Mouse (Mus musculus) megakaryocyte-erythroid progenitor cell, adult 5-6 weeks (primary cell): ENCODE results near the gene Awat2. TPM values are rescaled to one million over a fixed set of nuclear protein-coding genes. Genes with fewer than 3 reads are reported as not detected.

Experiments
- total RNA-seq, 2 experiments: library from RNA; stranded (forward) in 1 of 2; stranded (reverse) in 1 of 2; fragments of 200-1000, 215-1000 nt in 1 of 2; fragments of >200 nt in 1 of 2; fragmentation: Nextera tagmentation in 1 of 2; gene quantifications; 2 replicates each; pipeline ENCODE4 v1.2.3; 2014 to 2017

Awat2 gene
- total RNA-seq, 2 experiments from 2014 or later: 0.75 to 2.3 TPM

Other genes starting within 250 kb of the Awat2 start
- not detected in 2 replicates for gene Otud6a, start 13.7 kb downstream of the Awat2 start, total RNA-seq (2014; fragmentation: Nextera tagmentation)
- not detected in 2 replicates for gene Otud6a, start 13.7 kb downstream of the Awat2 start, total RNA-seq (2017)
- gene Igbp1, start 51.6 kb upstream of the Awat2 start, total RNA-seq (2014; fragmentation: Nextera tagmentation): 64.3 and 66.7 TPM in 2 replicates
- gene Igbp1, start 51.6 kb upstream of the Awat2 start, total RNA-seq (2017): 101 and 106 TPM in 2 replicates
- not detected in 2 replicates for gene Dgat2l6, start 82.1 kb upstream of the Awat2 start, total RNA-seq (2014; fragmentation: Nextera tagmentation)
- gene Dgat2l6, start 82.1 kb upstream of the Awat2 start, total RNA-seq (2017): not detected in 2 replicates
- gene Awat1, start 129.5 kb upstream of the Awat2 start, total RNA-seq (2014; fragmentation: Nextera tagmentation): not detected in 2 replicates
- not detected in 2 replicates for gene Awat1, start 129.5 kb upstream of the Awat2 start, total RNA-seq (2017)
- gene P2ry4, start 152.2 kb upstream of the Awat2 start, total RNA-seq (2014; fragmentation: Nextera tagmentation): not detected in 2 replicates
- gene P2ry4, start 152.2 kb upstream of the Awat2 start, total RNA-seq (2017): not detected in 2 replicates
- not detected in 2 replicates for gene Arr3, start 162.8 kb upstream of the Awat2 start, total RNA-seq (2014; fragmentation: Nextera tagmentation)
- gene Arr3, start 162.8 kb upstream of the Awat2 start, total RNA-seq (2017): not detected in 2 replicates
- gene Kif4, start 183.0 kb upstream of the Awat2 start, total RNA-seq (2014; fragmentation: Nextera tagmentation): 33.9 and 41.5 TPM in 2 replicates
- 37.2 and 48.0 TPM in 2 replicates for gene Kif4, start 183.0 kb upstream of the Awat2 start, total RNA-seq (2017)
- 40.0 and 45.2 TPM in 2 replicates for gene Pdzd11, start 183.9 kb upstream of the Awat2 start, total RNA-seq (2014; fragmentation: Nextera tagmentation)
- 20.3 and 35.4 TPM in 2 replicates for gene Pdzd11, start 183.9 kb upstream of the Awat2 start, total RNA-seq (2017)